Mouse (Mus musculus): ENCODE data around the gene Ube2j2.

Ube2j2 gene

GRCm38 (mm10) chr4:155943534-155944249, at the start of gene Ube2j2:
Gene Ube2j2 (plus strand): TSS chr4:155943831.
- DNase-seq, result peak; percentile 80 to 81

GRCm38 (mm10) chr4:155894311-155894881, 49.2 kb upstream of the Ube2j2 start:
- DNase-seq, result peak; percentile 58 to 63

GRCm38 (mm10) chr4:155895216-155895615, 48.4 kb upstream of the Ube2j2 start:
- no peak for DNase-seq

GRCm38 (mm10) chr4:155895826-155896225, 47.8 kb upstream of the Ube2j2 start:
- DNase-seq, result no peak

GRCm38 (mm10) chr4:155896461-155896860, 47.2 kb upstream of the Ube2j2 start:
- DNase-seq, result no peak

GRCm38 (mm10) chr4:155898318-155898717, 45.3 kb upstream of the Ube2j2 start:
- no peak for DNase-seq

GRCm38 (mm10) chr4:155899355-155899754, 44.3 kb upstream of the Ube2j2 start:
- DNase-seq, result no peak

GRCm38 (mm10) chr4:155901205-155901604, 42.4 kb upstream of the Ube2j2 start:
- DNase-seq, result no peak

- DNase-seq, result no peak
These were observed 40.4 kb upstream of the Ube2j2 start for GRCm38 (mm10) chr4:155903246-155903645.

GRCm38 (mm10) chr4:155904318-155905102, 39.1 kb upstream of the Ube2j2 start:
- DNase-seq, result no peak

GRCm38 (mm10) chr4:155905634-155906033, 38.0 kb upstream of the Ube2j2 start:
- DNase-seq, result no peak

GRCm38 (mm10) chr4:155906125-155906524, 37.5 kb upstream of the Ube2j2 start:
- no peak for DNase-seq

GRCm38 (mm10) chr4:155907003-155907402, 36.6 kb upstream of the Ube2j2 start:
- DNase-seq, result no peak

GRCm38 (mm10) chr4:155908281-155908680, 35.4 kb upstream of the Ube2j2 start:
- DNase-seq, result no peak

GRCm38 (mm10) chr4:155908751-155909150, 34.9 kb upstream of the Ube2j2 start:
- DNase-seq, result no peak

- DNase-seq, result no peak
These were observed 11.6 kb upstream of the Ube2j2 start for GRCm38 (mm10) chr4:155932031-155932430.

- DNase-seq, result no peak
These were observed 580 bp upstream of the Ube2j2 start for GRCm38 (mm10) chr4:155943049-155943452.

GRCm38 (mm10) chr4:155944271-155944670, 640 bp downstream of the Ube2j2 start:
- DNase-seq, result no peak

- no peak for DNase-seq
These were observed 3.5 kb downstream of the Ube2j2 start for GRCm38 (mm10) chr4:155947094-155947493.

- DNase-seq, result no peak
These were observed 11.9 kb downstream of the Ube2j2 start for GRCm38 (mm10) chr4:155955491-155955890.

- DNase-seq, result peak; percentile 25 to 48
These were observed 15.6 kb downstream of the Ube2j2 start for GRCm38 (mm10) chr4:155959275-155959674.

GRCm38 (mm10) chr4:155962167-155962971, 18.7 kb downstream of the Ube2j2 start, which contains the start of gene C1qtnf12:
Gene C1qtnf12 (plus strand): TSS chr4:155962318.
- no peak for DNase-seq

- no peak for DNase-seq
These were observed 19.5 kb downstream of the Ube2j2 start for GRCm38 (mm10) chr4:155963106-155963505.
